Mouse (Mus musculus): ENCODE results near the gene Glod5. TPM values are rescaled to one million over a fixed set of nuclear protein-coding genes. Genes with fewer than 3 reads are reported as not detected.
A peak's percentile ranks its signal among the peaks of the same experiment; 100 is the strongest.

Gene Glod5
- polyA plus RNA-seq, 1 experiment, result 20.4 TPM

DNA sequence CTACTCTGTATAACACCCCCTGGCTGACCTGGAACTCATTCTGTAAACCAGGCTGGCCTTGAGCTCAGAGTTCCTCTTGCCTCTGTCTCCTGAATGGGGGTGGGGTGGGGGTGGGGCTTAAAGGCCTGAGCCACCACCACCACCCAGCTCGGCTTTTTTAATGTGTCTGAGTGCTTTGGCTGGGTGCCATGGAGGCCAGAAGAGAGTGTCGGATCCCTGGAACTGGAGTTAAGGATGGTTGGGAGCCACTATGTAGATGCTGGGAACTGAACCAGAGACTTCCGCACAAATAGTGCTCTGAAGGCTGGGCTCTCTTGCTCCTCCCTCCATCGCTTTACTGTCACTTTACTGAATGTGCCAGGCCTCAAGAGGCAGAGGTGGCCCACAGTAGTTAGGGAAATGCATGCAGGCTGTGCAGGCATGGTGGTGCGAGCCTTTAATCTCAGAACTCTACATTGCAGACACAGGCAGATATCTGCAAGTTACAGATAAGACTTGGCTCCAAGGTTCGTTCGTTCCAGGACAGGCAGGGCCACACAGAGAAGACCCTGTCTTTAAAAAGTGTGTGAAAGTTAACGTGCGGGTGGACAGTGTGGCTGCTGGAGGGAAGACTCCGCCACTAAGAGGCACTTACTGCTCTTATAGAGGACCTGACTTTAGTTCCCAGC, 25.1 kb downstream of the Glod5 start:
- Histone ChIP-seq H3K4me1 (ENCODE audit: control insufficient read depth, insufficient read depth, insufficient read length, low read length) (no peaks in the 10 kb centered on the region), H3K27ac (ENCODE audit: insufficient read depth, low read depth, low read length) (no peak overlapping the region), H3K27me3 (ENCODE audit: control insufficient read depth, insufficient read depth, low read length) (no peaks in the 10 kb centered on the region), H3K36me3 (ENCODE audit: control insufficient read depth, insufficient read depth, low read length) (no peaks in the 10 kb centered on the region), H3K4me3 (ENCODE audit: low read depth, low read length) (no peak overlapping the region)
- no peak for TF ChIP-seq CTCF (IDR thresholded peaks at IDR 0.05; ENCODE audit: extremely low read depth, insufficient read length, insufficient replicate concordance, low read depth, low read length)
- no peak for TF ChIP-seq POLR2A (IDR thresholded peaks at IDR 0.05; ENCODE audit: low read depth, low read length)
- 58% methylated on average over 10 of the region's 10 CpGs for WGBS

- Histone ChIP-seq H3K27ac (ENCODE audit: insufficient read depth, low read depth, low read length) (no peak overlapping the region), H3K36me3 (ENCODE audit: control insufficient read depth, insufficient read depth, low read length) (no peaks in the 10 kb centered on the region), H3K4me3 (ENCODE audit: low read depth, low read length) (no peak overlapping the region), H3K27me3 (ENCODE audit: control insufficient read depth, insufficient read depth, low read length) (no peaks in the 10 kb centered on the region), H3K4me1 (ENCODE audit: control insufficient read depth, insufficient read depth, insufficient read length, low read length) (no peaks in the 10 kb centered on the region)
- TF ChIP-seq CTCF (IDR thresholded peaks at IDR 0.05; ENCODE audit: extremely low read depth, insufficient read length, insufficient replicate concordance, low read depth, low read length) (no peak), POLR2A (IDR thresholded peaks at IDR 0.05; ENCODE audit: low read depth, low read length) (no peak)
- 43% methylated on average over 8 of the region's 8 CpGs for WGBS
Measured at GRCm38 (mm10) chrX:7992379-7993067, 25.8 kb downstream of the Glod5 start.

GRCm38 (mm10) chrX:7981368-7981767, 36.9 kb downstream of the Glod5 start:
- Histone ChIP-seq H3K27ac (ENCODE audit: insufficient read depth, low read depth, low read length) (peak overlapping the region; percentile 29; the same call in 1 of the 2 replicates), H3K4me1 (ENCODE audit: control insufficient read depth, insufficient read depth, insufficient read length, low read length) (no peaks in the 10 kb centered on the region), H3K4me3 (ENCODE audit: low read depth, low read length) (no peak overlapping the region), H3K36me3 (ENCODE audit: control insufficient read depth, insufficient read depth, low read length) (no peaks in the 10 kb centered on the region), H3K27me3 (ENCODE audit: control insufficient read depth, insufficient read depth, low read length) (no peaks in the 10 kb centered on the region)
- WGBS, result 52% methylated on average over 7 of the region's 7 CpGs
- no peak for TF ChIP-seq POLR2A (IDR thresholded peaks at IDR 0.05; ENCODE audit: low read depth, low read length)
- TF ChIP-seq CTCF (IDR thresholded peaks at IDR 0.05; ENCODE audit: extremely low read depth, insufficient read length, insufficient replicate concordance, low read depth, low read length), result no peak

DNA sequence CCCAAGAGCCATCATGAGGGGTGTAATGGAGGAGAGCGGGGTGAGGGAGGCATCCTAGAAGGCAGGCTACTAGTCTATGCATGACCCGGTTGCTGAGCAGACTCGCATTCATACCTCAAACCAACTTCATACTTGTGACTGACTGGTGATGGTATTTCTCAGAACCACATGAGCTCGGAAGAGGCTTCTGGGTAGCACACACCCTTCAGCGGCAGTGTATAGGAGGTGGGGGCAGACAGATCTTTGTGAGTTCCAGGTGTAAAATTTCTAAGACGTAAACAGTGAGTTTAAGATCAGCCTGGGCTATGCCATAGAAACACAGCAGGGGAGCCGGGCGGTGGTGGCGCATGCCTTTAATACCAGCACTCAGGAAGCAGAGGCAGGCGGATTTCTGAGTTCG, 40.4 kb downstream of the Glod5 start, which contains the start of gene Gata1:
Gene Gata1, minus strand, starts transcription at position 180 of the 400 bp plus-strand sequence.
- Histone ChIP-seq H3K27me3 (ENCODE audit: control insufficient read depth, insufficient read depth, low read length) (no peaks in the 10 kb centered on the region), H3K36me3 (ENCODE audit: control insufficient read depth, insufficient read depth, low read length) (no peaks in the 10 kb centered on the region), H3K27ac (ENCODE audit: insufficient read depth, low read depth, low read length) (no peak within 1 kb of the TSS), H3K4me1 (ENCODE audit: control insufficient read depth, insufficient read depth, insufficient read length, low read length) (no peaks in the 10 kb centered on the region), H3K4me3 (ENCODE audit: low read depth, low read length) (no peak within 1 kb of the TSS)
- 91% methylated on average over 11 of the region's 11 CpGs for WGBS
- TF ChIP-seq CTCF (IDR thresholded peaks at IDR 0.05; ENCODE audit: extremely low read depth, insufficient read length, insufficient replicate concordance, low read depth, low read length) (no peak), POLR2A (IDR thresholded peaks at IDR 0.05; ENCODE audit: low read depth, low read length) (no peak)

- no peak overlapping the region for H3K27ac ChIP-seq (ENCODE audit: insufficient read depth, low read depth, low read length)
- H3K36me3 ChIP-seq (ENCODE audit: control insufficient read depth, insufficient read depth, low read length), result no peaks in the 10 kb centered on the region
- TF ChIP-seq CTCF (IDR thresholded peaks at IDR 0.05; ENCODE audit: extremely low read depth, insufficient read length, insufficient replicate concordance, low read depth, low read length) (no peak), POLR2A (IDR thresholded peaks at IDR 0.05; ENCODE audit: low read depth, low read length) (no peak)
- 58% methylated on average over 4 of the region's 4 CpGs for WGBS
- H3K4me1 ChIP-seq (ENCODE audit: control insufficient read depth, insufficient read depth, insufficient read length, low read length), result no peaks in the 10 kb centered on the region
- H3K4me3 ChIP-seq (ENCODE audit: low read depth, low read length), result no peak overlapping the region
- H3K27me3 ChIP-seq (ENCODE audit: control insufficient read depth, insufficient read depth, low read length), result no peaks in the 10 kb centered on the region
Measured at GRCm38 (mm10) chrX:7971292-7971691, 47.0 kb downstream of the Glod5 start.

GRCm38 (mm10) chrX:7968899-7969298, 49.4 kb downstream of the Glod5 start:
- WGBS, result 92% methylated on average over 3 of the region's 3 CpGs
- Histone ChIP-seq H3K4me1 (ENCODE audit: control insufficient read depth, insufficient read depth, insufficient read length, low read length) (no peaks in the 10 kb centered on the region), H3K36me3 (ENCODE audit: control insufficient read depth, insufficient read depth, low read length) (no peaks in the 10 kb centered on the region), H3K27me3 (ENCODE audit: control insufficient read depth, insufficient read depth, low read length) (no peaks in the 10 kb centered on the region), H3K4me3 (ENCODE audit: low read depth, low read length) (no peak overlapping the region), H3K27ac (ENCODE audit: insufficient read depth, low read depth, low read length) (no peak overlapping the region)
- TF ChIP-seq POLR2A (IDR thresholded peaks at IDR 0.05; ENCODE audit: low read depth, low read length) (no peak), CTCF (IDR thresholded peaks at IDR 0.05; ENCODE audit: extremely low read depth, insufficient read length, insufficient replicate concordance, low read depth, low read length) (no peak)

- no peaks in the 10 kb centered on the region for H3K27me3 ChIP-seq (ENCODE audit: control insufficient read depth, insufficient read depth, low read length)
- TF ChIP-seq POLR2A (IDR thresholded peaks at IDR 0.05; ENCODE audit: low read depth, low read length) (no peak), CTCF (IDR thresholded peaks at IDR 0.05; ENCODE audit: extremely low read depth, insufficient read length, insufficient replicate concordance, low read depth, low read length) (no peak)
- no peaks in the 10 kb centered on the region for H3K36me3 ChIP-seq (ENCODE audit: control insufficient read depth, insufficient read depth, low read length)
- 66% methylated on average over 8 of the region's 8 CpGs for WGBS
- H3K27ac ChIP-seq (ENCODE audit: insufficient read depth, low read depth, low read length), result no peak overlapping the region
- no peaks in the 10 kb centered on the region for H3K4me1 ChIP-seq (ENCODE audit: control insufficient read depth, insufficient read depth, insufficient read length, low read length)
- H3K4me3 ChIP-seq (ENCODE audit: low read depth, low read length), result no peak overlapping the region
Measured at GRCm38 (mm10) chrX:7968226-7968625, 50.1 kb downstream of the Glod5 start.
